Mouse (Mus musculus): Measurements from ENCODE around the gene Vav3.

The Vav3 gene

DNA sequence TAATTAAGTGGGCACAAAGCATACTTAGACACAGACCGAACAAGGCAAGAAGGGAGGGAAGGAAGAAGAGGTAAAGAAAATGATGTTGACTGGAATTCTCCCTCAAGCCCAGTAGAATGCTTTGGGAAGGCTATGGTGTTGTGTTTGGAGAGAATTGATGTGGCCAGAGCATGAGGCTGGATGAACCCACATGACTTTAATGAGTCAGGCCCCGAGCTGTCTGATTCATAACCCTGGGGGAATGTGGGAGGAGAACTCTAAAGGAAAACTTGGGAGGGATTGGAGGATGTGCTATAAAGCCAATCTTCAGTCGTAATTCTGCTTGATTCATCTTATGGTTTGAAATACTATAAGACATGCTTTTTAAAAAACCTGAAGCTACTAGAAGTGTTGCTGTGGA, 175.0 kb downstream of the Vav3 start:
- no peak for DNase-seq

DNA sequence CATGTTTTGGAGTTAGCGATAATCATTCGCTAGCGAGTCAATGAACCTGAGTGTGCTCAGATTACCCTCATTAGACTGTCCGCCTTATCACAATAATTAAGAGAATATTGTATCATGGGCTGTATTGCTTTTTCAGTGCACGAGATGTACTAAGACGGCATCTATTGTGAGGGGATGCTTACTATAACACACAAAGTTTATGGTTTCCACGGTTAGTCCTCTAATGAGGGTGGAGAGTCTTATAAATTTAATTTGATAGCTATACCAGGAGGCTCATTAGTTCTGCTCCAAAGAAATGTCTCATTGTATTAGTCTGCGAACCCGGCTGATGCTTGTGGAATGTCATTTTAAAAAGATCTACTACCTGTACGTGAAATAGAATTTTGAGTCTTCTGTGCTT, 175.9 kb downstream of the Vav3 start:
- no peak for DNase-seq

DNA sequence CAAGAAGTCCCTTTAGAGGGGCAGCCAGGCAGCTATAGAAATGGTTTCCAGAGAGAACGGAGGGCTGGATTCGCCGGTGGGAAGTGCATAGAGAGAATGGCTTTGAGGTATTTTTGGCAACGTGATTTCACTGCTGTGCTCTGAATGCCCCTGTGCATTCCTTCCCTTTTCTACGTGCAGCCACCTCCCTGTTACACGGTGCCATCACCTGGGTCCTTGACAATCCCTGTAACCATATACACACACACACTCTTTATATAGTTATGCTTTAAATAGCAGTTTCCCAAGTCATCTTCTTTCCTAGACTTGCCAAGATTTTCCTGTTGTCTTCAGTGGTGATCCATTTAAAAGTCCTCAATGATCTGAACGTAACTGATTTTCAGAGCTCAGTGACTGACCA, 181.7 kb downstream of the Vav3 start:
- DNase-seq, result no peak

DNA sequence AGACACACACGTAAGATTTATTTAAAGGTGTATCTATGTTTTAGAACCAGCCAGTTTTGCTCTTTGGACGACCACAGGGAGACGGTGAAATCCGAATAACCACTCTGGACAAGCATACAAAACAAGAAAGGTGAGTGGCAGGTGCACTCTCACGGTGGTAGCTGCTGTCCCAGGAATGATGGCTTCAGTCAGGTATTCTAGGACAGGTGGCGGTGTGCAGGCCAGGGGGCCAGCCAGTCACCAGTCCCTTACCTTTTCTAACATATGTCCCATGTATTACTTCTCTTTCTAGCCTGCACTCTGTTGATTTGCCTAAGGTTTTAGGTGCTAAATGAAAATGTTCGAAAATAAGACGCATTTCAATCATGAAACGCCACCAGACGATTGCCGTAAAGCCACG, 185.4 kb downstream of the Vav3 start:
- no peak for DNase-seq

DNA sequence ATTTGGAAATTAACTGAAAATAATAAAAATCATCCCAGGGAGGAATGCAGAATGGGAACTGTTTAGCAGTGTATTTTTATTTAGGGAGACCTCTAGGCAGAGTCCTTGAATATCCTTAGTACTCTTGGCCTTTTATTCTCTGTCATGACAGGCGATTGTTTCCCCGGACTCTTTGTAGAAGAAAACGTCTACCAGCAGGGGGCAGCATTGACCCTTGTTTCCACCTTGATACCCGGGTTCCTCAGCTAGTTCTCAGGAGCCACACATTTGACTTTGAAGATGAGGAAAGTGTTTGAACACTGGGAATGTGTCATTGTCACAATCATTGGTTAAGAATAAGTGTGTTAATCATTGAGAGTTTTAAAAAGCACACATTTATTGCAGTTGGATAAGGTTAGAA, 185.8 kb downstream of the Vav3 start:
- peak; percentile 95 to 97 for DNase-seq

DNA sequence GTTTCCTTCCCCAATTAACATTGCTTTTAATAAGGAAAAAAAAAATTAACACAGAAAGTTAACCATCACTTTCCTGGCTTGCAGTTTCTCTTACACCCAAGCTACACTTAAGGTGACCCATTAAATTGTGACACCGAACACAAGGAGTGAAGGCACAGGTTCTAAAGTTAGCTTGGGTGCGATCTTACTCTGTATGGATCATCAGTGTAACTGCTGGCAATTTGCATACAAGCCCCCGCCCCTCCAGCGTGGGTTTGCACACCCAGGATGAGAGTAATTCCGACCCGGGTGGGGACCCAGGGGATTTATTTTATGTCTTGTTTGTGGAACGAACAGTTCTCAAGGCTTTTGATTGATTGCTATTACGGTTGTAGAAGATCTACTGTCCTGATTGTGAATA, 186.2 kb downstream of the Vav3 start:
- DNase-seq, result peak; percentile 5

DNA sequence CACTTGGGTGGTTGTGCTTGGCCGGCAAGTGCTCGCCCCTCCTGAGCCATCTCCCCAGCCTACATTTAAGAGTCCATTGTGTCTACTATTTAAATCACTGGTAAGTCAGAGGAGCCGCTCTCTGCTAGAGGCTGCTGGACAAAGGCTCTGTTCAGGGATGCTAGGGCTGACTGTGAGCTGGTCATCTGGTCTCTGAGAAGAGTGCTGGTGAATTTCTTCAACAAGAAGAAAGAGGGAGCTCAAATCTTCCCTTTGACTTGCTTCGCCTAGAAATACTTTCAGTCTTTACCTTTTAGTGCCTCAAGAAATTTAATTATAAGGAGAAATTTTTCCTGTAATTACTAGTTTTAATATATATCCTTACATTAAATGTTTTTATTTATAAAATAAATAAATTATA, 188.2 kb downstream of the Vav3 start:
- DNase-seq, result peak; percentile 23 to 27

DNA sequence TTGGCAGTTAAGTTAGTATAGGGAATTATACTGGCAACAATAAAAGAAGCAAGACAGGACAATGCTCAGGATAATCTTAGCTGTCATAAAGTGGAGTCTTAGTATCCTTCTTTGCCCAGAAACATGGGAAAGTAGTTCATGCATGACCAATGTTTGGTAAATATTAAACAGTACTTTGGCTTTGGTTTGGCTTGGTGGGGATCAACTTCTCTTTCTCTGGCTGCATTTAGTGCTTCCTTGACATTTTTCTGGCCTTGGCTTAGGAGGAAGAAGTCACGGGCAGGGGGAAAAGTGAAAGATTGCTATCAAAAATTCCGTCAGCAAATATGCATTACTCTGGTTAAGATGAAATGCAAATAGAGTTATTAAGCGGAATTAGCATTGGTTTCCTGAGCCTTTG, 197.2 kb downstream of the Vav3 start:
- DNase-seq, result no peak

DNA sequence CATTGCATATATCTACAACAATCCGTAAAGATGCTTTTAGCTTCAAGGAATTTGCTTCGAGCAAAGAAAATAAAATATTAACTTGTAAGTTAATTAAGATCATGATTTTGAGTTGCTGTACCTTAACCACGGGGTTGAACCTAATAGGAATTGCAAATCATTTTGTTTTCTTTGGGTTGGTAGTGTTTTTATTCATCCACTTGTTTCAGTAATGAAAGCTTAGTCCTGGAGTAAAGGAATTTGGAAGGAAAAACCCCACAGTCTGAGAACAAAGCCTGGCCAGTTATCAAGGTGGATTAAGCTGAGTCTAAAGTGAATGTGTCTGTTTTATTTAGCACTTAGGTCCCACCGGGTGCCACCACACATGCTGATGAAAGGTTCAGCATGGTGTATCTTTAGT, 199.6 kb downstream of the Vav3 start:
- no peak for DNase-seq

DNA sequence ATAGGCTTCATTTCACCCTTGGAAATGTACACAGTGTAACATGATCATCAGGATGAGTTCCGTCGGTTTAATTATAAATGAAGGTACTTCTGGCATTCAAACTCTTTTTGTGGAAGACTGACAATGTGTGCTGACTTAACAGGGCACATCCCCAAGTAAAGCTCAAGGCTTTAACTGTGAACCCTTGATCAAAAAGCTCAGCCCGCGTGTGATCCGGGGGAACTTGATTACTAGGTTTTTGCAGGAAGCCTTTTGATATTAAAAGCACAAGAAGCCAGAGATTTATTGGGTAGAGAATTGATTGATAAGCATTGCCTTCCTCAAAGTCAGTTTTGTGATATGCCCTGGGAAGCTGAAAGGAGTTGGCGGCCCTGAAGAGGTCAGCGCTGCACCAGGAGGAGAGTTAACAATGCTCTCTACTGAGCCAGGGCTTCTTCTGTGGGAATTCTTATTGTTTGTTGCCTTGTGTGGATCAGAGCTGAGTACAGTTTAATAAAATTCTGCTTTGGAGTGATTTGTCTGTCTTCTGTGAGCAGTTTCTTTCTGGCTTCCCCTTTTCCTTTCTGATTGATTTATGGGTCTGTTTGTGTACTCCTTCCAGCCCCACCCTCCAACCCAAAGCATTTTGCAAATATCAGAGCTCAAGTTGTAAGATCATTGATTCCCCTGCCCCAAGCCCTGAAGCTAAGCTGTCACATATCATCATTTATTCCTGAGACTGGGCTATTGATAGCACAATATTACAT, 204.2 kb downstream of the Vav3 start:
- peak; percentile 11 to 15 for DNase-seq

DNA sequence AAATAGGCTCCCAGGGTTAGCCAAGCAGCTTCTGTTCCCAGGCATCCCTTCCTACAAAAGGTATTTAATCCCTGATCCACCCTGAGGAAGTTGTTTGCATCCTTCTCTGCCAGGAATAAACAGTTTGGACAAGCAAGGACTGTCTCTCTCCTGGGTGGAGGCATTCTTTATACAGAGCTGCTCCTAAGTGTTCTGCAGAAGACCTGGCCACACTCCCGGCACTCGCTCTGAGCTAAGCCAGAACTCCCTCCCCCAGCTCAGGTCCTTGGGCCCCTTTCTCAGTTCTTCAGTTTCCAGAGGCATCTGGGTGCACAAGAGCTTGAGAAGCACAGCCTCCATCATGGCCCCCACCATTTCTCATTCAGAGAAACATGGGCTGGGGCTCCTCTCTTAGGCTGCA, 216.9 kb downstream of the Vav3 start:
- peak in 1 of 2 experiments; percentile 10 for DNase-seq

DNA sequence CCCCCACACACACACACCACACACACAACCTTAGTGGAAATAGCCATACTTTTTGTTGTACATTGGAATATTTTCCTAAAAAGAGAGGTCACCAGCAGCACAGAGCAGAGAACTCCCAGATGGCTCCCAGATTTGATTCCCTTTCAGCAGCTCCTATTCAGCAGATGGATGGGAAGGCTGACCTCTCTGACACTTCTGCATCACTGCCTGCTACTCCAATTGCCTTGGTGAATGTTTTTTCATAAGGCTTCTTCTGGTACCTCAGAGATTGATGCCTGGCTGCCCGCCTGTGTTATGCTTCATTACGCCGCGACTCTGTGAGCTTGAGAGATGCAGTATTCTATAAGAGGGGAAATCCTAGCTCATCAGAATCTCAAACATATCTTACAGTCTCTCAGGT, 220.8 kb downstream of the Vav3 start:
- DNase-seq, result peak; percentile 40 to 67

DNA sequence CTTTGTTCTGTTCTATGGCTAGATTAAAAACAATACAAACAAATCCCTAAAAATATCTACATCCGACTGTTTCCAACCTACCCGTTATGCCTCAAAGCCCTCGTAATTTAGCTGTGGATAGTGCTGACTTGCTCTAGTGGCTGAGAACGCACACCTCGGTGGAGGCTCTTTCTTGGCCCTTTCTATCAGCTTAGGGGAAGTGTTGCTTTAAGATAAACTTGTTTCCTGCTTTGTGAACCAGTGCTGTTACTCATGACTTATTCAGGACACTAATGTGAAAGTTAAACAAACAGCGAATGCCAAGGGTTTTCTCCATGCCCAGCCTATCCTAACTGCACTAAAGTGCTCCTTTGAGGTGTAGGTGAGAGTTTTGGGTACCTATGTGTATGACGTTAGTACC, 221.3 kb downstream of the Vav3 start:
- no peak for DNase-seq

DNA sequence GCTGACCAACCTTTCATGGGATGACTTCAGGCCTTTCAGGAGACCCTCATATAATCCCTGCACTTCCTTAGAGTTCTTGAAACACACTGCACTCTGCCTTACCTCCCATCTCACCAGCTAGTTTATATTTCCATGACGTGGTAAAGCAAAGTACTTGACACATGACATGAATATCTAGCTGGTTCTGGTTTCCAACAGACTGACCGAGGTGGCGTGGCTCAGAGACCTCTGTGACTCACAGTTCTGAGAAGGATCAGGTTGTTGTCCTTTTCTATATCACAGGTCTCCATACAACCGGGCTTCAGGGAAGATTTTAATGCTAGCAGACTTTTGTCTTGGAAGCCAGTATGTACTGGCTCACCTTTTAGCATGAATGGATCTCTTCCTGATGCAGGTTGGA, 221.8 kb downstream of the Vav3 start:
- no peak for DNase-seq

DNA sequence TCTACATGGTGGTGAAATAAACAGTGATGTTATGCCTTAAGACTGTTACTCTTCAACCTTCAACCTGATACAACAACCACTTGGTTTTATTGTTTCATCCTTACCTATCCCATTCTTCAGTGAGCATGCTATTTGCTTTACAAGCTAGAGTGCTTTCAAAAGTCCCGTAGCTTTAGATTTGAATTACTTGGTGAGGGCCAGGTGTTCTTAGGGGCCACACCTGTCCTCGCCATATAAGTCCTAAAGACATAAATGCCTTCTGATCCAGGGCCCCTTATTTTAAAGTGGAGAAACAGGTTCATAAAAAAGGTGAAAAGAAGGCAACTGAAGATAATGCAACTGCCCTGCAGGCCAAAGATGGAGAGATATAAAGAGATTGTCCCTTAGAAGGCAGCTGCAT, 224.0 kb downstream of the Vav3 start:
- DNase-seq, result no peak

DNA sequence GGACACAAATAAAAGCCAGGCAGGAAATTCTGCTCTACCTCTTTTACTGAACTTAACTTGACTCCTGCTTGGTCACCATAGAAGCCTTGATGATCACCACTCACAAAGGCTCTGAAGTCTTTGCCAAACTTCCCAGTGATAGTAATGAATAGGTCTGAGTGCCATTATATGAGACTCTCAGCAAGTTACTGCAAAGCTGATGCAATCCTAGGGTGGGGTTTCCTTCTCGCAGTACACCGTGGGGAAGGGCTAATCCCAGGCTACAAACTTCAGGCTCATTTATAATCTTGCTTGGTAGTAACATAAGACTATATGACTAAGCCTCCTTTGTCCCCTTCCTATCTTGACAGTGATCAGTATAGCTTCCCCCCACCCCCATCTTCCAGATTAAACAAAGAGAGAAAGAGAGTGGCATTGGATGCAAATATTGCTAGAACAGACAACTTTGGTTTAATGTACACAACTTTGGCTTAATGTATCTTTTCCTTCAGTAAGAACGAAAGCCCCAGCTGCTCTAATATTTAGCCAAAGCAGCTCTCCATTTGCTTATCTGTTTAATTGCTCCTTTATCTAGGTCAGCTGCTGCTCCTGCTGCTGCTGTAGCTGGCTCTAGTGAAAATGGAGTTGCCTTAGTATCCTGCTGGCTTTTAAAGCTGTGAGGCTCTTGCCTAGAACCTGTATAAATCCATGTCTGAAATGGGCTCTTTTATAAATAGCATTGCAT, 228.3 kb downstream of the Vav3 start:
- no peak for DNase-seq

DNA sequence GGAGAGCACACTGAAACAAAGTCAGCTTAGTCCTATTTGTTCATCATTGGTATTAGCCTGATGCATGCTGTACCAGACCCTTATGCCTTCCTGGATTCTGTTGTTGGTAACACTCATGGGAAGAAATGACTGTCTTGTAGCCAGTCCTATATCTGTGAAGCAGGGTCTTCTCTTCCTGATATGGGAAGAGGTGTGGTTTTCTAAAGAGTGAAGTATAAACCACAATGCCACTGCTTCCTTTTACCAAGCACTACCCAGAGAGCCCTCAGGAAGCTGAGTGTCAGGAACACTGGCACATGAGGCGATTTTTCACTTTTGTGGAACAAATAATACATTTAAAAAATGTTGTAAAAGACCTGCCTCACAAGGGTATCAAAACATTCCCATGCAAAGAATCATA, 231.0 kb downstream of the Vav3 start:
- no peak for DNase-seq

DNA sequence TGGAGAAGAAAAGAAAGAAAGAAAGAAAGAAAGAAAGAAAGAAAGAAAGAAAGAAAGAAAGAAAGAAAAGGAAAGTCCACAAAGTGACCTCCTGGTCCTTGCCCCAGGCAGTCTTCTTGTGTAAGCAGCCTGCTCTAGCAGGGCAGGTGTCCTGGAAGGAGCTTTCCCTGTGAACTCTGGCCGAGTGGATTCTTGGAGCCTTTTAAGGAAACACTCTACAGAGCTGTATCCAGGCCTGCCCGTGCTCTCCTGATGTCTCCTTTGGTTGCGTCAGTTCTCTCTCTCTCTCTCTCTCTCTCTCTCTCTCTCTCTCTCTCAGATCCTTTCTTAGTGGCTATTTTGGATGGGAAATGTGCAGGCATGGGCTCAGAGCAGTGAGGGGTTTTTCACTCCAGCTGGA, 232.4 kb downstream of the Vav3 start:
- DNase-seq, result no peak

DNA sequence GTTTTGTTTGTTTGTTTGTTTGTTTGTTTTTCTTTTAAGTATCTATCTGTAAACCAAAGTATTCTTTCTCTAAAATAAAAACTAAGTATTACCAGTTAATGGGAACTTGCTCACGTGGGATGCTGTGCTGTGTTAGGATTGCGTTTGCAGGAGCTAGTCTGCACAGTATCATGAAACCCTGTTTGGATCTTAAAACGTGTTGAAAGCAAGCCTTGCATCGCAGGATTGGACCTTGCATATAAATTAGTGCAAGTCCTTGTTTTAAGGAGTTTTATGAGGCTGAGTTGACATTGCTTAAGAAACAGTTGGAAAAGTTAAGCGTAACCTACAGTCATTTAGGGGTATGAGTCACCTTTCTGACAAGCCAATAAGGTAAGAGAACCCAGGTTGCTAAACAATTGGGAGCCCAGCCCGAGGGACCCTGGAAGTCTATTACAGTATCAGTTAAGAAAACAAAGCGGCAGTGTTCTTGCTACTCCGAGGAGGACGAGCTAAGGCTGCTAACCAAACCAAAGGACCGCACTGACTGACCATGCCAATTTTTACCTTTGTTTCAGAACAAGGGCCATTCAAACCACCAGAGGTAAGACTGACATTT, 233.2 kb downstream of the Vav3 start:
- DNase-seq, result no peak

DNA sequence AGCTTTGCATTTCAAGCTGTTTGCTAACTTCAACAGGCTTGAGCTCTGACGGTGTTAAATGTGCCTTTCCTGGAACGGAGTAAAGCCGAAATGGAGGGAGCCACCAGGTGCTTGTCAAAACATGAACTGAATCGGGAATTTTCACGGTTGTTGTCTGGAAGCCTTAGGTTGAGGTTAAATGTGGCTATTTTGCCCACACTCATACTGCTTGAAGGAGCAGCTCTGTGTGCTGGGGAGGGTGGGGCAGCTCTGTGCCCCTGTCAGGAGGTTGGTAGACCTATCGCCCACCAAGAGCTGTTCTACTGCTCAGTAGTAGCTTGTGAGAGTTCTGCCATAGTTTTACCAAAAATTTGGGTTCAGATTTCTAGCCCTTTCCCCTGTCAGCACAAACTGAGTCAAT, 233.7 kb downstream of the Vav3 start:
- DNase-seq, result no peak

DNA sequence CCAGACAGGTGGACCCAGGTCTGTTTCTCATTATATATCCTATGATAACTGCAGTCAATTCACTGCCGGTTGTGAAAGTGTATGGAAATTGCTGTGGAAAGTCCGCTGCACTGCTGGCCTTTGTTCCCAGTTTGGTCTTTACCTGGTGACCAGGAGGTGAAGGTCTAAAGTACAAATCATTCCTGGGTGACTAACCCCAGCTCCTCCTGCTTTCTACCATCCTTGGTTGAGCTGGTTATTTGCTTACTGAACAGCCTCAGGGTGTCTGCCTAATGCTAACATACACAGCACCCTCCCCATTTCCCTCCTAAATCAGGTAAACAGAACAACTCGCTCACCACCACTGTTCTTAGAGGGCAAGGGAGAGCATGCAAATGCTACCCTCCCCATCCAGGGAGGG, 237.9 kb downstream of the Vav3 start:
- DNase-seq, result no peak

DNA sequence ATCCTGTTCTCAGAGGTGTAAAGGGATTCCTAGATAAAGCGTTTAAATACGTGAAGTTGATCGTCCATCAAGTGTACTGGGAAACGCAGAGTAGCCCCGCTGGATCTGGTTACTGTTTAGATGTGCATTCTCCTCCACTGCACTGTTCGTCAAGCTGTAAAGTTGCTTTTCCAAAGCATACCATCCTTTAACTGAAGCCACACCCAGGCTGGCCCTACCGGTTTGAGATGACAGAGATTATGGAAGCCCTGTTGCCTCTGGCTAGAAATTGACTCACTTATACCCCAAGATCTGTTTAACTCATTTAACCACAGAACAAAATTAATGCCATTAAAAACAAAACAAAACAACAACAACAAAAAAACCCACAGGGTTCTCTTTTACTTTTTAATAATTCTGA, 238.5 kb downstream of the Vav3 start:
- DNase-seq, result no peak

DNA sequence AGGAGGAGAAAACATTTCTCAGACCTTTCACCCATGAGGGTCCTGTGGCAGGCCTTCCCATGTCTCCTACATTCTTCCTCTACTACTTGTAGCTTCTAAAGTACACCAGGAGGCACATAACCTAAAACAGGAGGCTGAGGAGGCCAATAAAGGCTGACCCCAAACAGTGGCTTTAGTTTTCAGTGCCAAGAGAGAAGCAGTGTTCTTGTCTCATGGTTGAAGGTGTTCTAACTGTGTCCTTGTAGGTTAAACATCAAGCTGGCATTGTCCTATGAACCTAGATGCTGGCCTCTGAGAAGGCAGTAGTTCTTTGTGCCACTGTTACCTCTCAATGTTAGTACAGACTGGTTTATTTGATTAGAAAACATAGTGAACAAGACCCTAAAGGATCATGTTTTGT, 245.5 kb downstream of the Vav3 start:
- DNase-seq, result no peak

DNA sequence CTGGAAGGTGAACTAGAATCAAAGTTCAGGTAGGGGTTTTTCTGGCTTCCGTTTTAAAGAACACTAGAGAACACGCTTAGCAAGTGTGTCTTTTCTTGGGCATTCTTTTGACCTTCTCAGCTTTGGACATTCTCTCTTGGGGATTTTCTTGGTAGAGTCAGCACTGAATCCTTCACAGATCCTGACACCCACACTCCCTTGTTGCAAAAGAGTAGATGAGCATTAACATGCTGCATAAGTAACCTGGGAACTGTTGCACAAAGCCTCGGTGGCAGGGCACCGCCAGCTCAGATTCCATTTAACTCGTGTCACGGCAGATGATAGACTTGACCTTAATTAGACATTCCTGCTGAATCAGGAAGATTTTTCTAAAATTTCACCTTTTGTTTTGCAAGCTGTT, 252.5 kb downstream of the Vav3 start:
- no peak for DNase-seq

All from cerebellum, postnatal 10 days (tissue).